Mouse (Mus musculus) megakaryocyte, embryonic 14.5 days (primary cell): ENCODE measurements at regions not wholly inside any gene's neighbourhood (a gene's known extent, or its start where the extent isn't known, plus 50 kb on each side); places are given as distances from the start of the nearest gene placed in this dataset.

Experiments
- H3K27me3 ChIP-seq: replicated peaks from 2 replicates; pipeline ENCODE3; 2012; ENCODE audit warnings: inconsistent platforms
- H3K36me3 ChIP-seq: replicated peaks from 2 replicates; pipeline ENCODE3; 2012; ENCODE audit warnings: low read length, inconsistent platforms, mixed read lengths
- H3K4me1 ChIP-seq: 2 replicates; pipeline ENCODE4 v1.6.1; 2012; ENCODE audit warnings: inconsistent platforms
- H3K4me3 ChIP-seq: replicated peaks from 2 replicates; pipeline ENCODE3; 2012; ENCODE audit warnings: moderate library complexity, mild to moderate bottlenecking, inconsistent platforms
- H3K9me3 ChIP-seq: 2 replicates; pipeline ENCODE4 v1.6.1; 2012; ENCODE audit warnings: inconsistent platforms
- FLI1 ChIP-seq: IDR thresholded peaks from 2 replicates; pipeline ENCODE4 v1.6.1; 2012; ENCODE audit warnings: low read length, inconsistent platforms, mixed read lengths
- GATA1 ChIP-seq: IDR thresholded peaks from 3 replicates; pipeline ENCODE4 v1.6.1; 2012; ENCODE audit warnings: mixed read lengths, low read length, inconsistent platforms, borderline replicate concordance

DNA sequence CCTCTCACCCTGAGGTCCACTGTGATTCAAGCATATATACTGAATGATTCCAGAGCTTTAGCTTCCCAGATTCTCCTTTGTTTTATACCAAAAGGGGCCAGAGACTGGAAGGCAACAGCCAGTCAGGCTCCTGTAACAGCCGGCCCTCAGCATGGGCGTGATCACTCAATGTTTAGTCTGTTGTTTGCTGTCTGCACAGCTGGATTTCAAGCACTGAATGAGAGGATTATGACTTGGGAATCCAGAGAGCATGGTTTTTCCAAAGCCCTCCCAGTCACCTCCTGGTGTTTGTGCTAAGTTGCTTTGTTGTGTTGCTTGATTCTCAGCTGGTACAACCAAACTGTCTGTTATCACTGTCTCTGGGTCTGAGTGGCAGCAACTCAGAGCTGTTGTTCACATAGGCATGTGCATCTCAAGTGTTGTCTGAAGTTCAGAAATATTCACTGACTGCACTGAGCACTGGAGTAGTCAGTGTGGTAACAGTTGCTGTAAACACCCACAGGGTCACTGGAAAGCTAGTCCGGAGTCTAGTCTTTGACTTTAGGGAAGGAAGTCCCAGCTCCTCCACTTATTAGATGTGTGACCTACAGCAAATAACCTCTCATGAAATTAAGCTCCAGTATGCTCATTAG lies 196.9 kb upstream of the Fggy start:
- Histone ChIP-seq H3K9me3 (no peaks in the 10 kb centered on the region), H3K4me3 (no peak overlapping the region), H3K36me3 (no peaks in the 10 kb centered on the region), H3K27me3 (no peaks in the 10 kb centered on the region), H3K4me1 (peaks cover 51% of the 10 kb centered on the region)
- TF ChIP-seq FLI1 (no peak), GATA1 (no peak)

DNA sequence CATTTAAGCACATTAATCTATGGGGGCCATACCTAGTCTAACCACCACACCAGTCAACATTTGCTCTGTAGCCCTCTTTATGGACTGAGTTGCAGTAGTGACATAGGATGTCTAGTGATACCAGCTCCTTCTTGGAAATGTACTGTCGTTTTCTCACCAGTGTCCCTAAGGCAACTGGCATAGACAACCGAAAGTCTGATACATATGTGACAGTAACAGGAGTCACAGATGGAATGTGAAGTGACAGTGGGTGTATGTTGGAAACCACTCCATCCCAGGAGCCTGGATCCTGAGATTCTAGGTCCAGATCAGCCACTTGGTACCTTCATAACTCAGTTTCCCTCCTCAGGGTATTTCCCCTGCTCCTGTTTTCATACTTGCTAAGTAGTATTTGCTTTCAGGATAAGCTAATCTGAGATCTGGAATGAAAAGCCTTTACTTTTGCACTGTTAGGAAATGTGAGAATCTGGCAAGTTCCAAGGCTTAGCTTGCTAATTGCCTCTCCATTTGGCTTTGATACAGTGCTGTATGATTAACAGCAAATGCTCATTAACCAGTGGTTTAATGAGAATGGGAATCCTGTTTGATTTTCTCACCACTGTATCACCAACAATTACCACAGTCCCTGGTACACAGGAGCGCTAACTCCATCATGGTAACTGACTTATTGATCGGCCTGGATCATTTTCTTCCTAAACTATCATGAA lies 192.8 kb upstream of the Fggy start:
- Histone ChIP-seq H3K27me3 (no peaks in the 10 kb centered on the region), H3K36me3 (no peaks in the 10 kb centered on the region), H3K4me3 (no peak overlapping the region), H3K9me3 (no peaks in the 10 kb centered on the region), H3K4me1 (peaks cover 20% of the 10 kb centered on the region)
- TF ChIP-seq FLI1 (no peak), GATA1 (no peak)

DNA sequence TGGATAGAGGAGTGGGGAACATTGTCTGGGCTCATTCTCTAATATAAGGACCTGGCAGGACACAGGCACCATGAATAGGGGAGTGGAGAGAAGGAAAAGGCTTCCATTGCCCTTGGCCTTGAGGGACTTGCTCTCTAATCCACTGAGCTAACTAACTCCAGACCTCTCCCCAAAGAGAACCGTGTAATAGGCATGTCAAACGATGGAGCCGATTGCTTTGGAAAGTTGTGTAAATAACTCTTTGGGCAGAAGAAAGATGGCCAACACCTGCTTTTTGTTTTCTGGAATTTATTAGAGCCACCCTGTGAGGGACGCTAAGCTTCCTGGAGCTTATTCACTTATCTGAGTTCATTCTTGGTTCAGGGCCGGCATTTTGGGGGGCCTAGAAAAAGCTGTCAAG lies 180.9 kb upstream of the Fggy start:
- H3K4me1 ChIP-seq: peaks cover 18% of the 10 kb centered on the region
- no peak for TF ChIP-seq GATA1
- no peak for TF ChIP-seq FLI1
- H3K4me3 ChIP-seq: no peak overlapping the region
- no peaks in the 10 kb centered on the region for H3K36me3 ChIP-seq
- no peaks in the 10 kb centered on the region for H3K27me3 ChIP-seq
- H3K9me3 ChIP-seq: no peaks in the 10 kb centered on the region

DNA sequence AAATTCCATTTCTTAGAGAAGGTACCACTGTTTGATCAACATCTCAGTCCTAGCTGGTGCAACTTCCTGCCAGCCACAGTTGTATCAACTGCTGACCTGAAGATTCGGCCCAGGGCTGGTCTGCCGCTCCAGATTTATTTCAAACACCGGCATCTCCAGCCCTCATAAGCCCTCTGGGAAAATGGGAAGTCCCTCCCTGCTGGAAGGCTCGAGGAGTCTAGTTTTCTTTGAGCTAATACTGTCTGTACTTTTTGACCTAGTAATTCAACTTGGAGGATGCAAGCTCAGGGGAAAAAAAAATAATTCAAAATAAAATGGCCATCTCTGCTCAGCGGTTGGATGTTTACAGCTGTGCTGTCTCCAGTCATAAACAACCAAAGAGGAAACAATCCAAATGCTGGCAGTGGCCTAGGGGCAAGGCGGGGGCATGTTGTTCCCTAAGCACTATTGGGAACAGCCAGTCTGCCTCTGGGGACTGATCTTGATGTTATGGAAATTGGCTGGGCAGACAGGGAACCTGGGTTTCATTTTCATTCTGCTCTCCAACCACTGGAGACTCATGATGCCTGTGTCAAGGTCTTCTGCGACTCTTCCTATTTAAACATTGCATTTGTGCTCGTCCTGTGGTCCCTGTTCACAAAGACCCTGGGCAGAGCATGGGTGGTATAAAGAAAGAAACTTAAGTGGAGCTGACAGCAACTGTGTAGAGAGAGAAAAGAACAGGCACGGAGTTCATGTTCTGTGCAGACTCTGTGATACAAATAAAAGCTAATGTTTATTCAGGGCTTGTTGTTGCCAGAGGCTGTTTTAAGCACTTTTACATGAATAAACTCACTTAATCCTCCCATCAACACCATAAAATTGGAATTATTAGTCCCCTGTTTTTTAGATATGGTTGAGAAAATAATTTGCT lies 179.8 kb upstream of the Fggy start:
- Histone ChIP-seq H3K36me3 (no peaks in the 10 kb centered on the region), H3K27me3 (no peaks in the 10 kb centered on the region), H3K4me3 (no peak overlapping the region), H3K9me3 (no peaks in the 10 kb centered on the region), H3K4me1 (peaks cover 18% of the 10 kb centered on the region)
- TF ChIP-seq FLI1: no peak
- TF ChIP-seq GATA1: no peak

DNA sequence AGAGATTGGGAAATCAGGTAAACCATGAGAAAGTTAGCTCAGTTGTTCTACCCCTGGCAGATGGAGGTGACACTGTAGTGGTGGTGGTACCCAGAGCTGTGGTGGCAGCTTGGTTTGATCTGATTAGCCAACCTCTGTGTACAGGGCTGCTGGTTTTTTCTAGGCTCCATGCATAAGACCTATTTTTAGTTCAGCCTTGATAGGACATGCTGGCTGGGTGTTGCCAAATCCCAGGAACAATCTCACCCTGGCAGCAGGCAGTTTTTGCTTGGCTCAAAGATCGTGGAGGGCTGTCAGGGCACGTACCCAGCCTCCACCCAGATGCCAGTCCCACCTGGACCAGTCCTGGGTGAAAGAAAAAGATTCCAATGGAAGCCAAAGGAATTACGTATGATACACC lies 178.7 kb upstream of the Fggy start:
- Histone ChIP-seq H3K9me3 (no peaks in the 10 kb centered on the region), H3K4me1 (peaks cover 18% of the 10 kb centered on the region), H3K36me3 (no peaks in the 10 kb centered on the region), H3K27me3 (no peaks in the 10 kb centered on the region), H3K4me3 (no peak overlapping the region)
- no peak for TF ChIP-seq FLI1
- TF ChIP-seq GATA1: no peak

DNA sequence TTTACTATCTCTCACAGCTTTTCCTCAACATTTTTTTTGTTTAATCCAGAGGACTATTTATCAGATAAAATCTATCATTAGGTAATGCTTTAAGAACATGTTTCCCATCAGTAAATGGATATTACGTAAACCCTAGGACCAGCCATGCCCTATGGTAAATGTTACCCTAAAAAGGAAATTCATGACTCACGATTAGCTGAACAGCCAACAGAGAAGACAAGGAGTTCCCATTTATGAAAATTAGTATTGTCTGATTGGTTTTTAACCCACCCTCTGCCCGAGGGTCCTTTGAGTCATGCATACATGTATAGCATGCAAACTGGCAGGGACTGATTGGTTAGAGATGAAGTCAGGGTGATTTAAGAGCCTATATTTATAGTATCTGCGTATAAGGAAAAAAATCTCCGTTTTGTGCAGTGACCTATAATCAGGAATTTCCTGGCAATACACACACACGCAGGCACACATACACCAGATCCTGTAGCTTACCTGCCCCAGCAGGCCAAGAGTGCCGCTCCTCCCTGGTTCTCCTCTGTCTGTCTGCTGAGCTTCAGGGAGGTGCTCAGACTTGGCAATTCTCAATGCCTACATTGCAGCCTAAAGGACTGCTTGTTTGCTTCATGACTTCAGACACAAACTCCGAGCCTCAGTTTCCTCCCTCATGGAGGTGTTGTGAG lies 174.0 kb upstream of the Fggy start:
- TF ChIP-seq GATA1 (no peak), FLI1 (no peak)
- Histone ChIP-seq H3K36me3 (no peaks in the 10 kb centered on the region), H3K4me1 (peaks cover 31% of the 10 kb centered on the region)

DNA sequence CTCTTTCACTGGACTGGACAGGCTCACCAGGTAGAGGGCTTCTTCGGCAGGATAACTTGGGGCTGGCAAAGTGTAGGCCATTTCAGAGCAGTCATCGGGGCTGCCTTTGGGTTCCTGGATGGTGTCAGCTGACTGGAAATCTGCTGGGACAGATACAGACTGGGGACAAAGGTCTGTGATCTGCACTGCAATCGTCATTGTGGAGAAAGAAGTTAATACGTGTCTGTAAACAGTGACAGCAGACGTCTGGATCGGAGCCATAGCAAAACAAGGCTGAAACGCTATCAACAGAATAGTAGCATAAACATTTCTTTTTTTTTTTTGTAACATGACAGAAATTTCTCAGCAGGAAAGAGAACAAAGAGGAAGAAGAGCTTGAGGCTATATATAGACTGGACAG lies 171.8 kb upstream of the Fggy start:
- Histone ChIP-seq H3K4me3 (peak overlapping the region; percentile 33), H3K4me1 (peaks cover 44% of the 10 kb centered on the region), H3K9me3 (no peaks in the 10 kb centered on the region), H3K36me3 (no peaks in the 10 kb centered on the region), H3K27me3 (no peaks in the 10 kb centered on the region)
- TF ChIP-seq FLI1: no peak
- TF ChIP-seq GATA1: no peak

More for the DNA sequence above, 174.0 kb upstream of the Fggy start:
- H3K4me3 ChIP-seq: no peak overlapping the region
- no peaks in the 10 kb centered on the region for H3K9me3 ChIP-seq
- no peaks in the 10 kb centered on the region for H3K27me3 ChIP-seq

DNA sequence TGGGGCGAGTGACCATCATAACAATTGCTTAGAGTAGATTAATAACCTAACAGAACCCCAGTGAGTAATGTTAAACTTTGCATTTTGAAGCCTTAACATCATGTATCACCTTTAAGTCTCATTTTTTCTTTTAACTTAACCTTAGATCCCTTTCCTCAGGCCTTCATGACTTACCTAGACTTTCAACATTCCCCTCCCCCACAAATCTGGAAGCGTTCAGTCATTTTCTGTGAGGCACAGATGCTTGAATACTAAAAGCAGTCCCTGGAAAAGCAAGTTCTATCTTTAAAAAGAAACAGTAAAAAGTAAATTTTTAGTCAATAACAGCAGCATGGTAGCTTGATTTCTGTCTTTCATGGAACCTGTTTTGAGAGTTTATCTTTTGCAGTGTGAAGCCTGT lies 171.3 kb upstream of the Fggy start:
- H3K36me3 ChIP-seq: no peaks in the 10 kb centered on the region
- no peak overlapping the region for H3K4me3 ChIP-seq
- no peaks in the 10 kb centered on the region for H3K9me3 ChIP-seq
- no peak for TF ChIP-seq GATA1
- TF ChIP-seq FLI1: no peak
- no peaks in the 10 kb centered on the region for H3K27me3 ChIP-seq
- H3K4me1 ChIP-seq: peaks cover 49% of the 10 kb centered on the region

DNA sequence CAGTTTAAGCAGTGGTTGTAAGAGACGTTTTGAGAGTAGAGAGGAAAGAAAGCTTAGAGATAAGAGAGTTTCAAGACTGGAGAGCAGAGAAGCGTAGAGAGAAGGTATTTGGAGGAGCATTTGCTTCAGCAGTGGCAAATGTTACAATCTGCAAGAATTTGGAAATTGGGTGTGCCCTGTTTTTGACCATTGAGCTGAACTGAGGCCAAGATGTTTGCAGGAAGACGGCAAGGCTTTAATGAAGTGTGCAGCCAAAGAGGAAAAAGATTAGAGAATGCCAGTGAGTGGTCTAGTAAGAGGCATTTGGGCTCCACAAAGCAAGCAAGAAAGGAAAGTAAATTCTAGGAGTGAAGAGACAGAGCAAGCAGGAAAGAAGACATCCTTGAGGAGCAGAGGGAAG lies 168.8 kb upstream of the Fggy start:
- Histone ChIP-seq H3K27me3 (no peaks in the 10 kb centered on the region), H3K36me3 (no peaks in the 10 kb centered on the region), H3K4me3 (no peak overlapping the region), H3K9me3 (no peaks in the 10 kb centered on the region), H3K4me1 (peaks cover 67% of the 10 kb centered on the region)
- no peak for TF ChIP-seq GATA1
- TF ChIP-seq FLI1: no peak
